Mouse (Mus musculus): ENCODE data around the gene Gm10718. TPM values are rescaled to one million over a fixed set of nuclear protein-coding genes. Genes with fewer than 3 reads are reported as not detected.
A peak's percentile ranks its signal among the peaks of the same experiment; 100 is the strongest.
"Not testable (repeated sequence)": the region's sequence is repeated elsewhere in the genome, so short reads cannot be mapped to it uniquely, and the experiment has no call there.

The Gm10718 gene
- polyA plus RNA-seq, 1 experiment from 2014 or later, result not detected

GRCm38 (mm10) chr9:3012054-3012621 lies 11.2 kb upstream of the Gm10718 start:
- not testable (repeated sequence) for H3K4me3 ChIP-seq (ENCODE audit: low read depth, low read length); ATAC-seq (ENCODE audit: low FRiP score)
- 91% methylated on average over 2 of the region's 7 CpGs for WGBS

GRCm38 (mm10) chr9:3012733-3013279 lies 10.5 kb upstream of the Gm10718 start, which contains the start of gene Gm10721:
Gene Gm10721 (plus strand): TSS chr9:3013140.
- peak; percentile 58 for ATAC-seq (ENCODE audit: low FRiP score)

More at GRCm38 (mm10) chr9:3012054-3012621, 11.2 kb upstream of the Gm10718 start:
- not testable (repeated sequence) for H3K4me1 ChIP-seq (ENCODE audit: control insufficient read depth, insufficient read depth, low read length); H3K27ac ChIP-seq (ENCODE audit: low read depth, low read length); H3K4me2 ChIP-seq; H3K27me3 ChIP-seq (ENCODE audit: control insufficient read depth, insufficient read depth, low read length); H3K9ac ChIP-seq (ENCODE audit: low read length); H3K9me3 ChIP-seq (ENCODE audit: control insufficient read depth, low read length); DNase-seq (ENCODE audit: low spot score, missing footprints); H3K36me3 ChIP-seq (ENCODE audit: control insufficient read depth, insufficient read depth, low read length)

DNA sequence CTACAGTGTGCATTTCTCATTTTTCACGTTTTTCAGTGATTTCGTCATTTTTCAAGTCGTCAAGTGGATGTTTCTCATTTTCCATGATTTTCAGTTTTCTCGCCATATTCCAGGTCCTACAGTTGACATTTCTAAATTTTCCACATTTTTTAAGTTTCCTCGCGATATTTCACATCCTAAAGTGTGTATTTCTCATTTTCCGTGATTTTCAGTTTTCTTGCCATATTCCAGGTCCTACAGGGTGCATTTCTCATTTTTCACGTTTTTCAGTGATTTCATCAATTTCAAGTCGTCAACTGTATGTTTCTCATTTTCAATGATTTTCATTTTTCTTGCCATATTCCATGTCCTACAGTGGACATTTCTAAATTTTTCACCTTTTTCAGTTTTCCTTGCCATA lies 8.0 kb upstream of the Gm10718 start, which contains the start of gene Gm10720:
Gene Gm10720 (plus strand): TSS at position 301 of the 400 bp plus-strand sequence.
- not testable (repeated sequence) for DNase-seq (ENCODE audit: low spot score, missing footprints); H3K4me2 ChIP-seq; H3K27me3 ChIP-seq (ENCODE audit: control insufficient read depth, insufficient read depth, low read length); H3K36me3 ChIP-seq (ENCODE audit: control insufficient read depth, insufficient read depth, low read length); H3K4me3 ChIP-seq (ENCODE audit: low read depth, low read length); H3K27ac ChIP-seq (ENCODE audit: low read depth, low read length); H3K4me1 ChIP-seq (ENCODE audit: control insufficient read depth, insufficient read depth, low read length); H3K9me3 ChIP-seq (ENCODE audit: control insufficient read depth, low read length); ATAC-seq (ENCODE audit: low FRiP score); H3K9ac ChIP-seq (ENCODE audit: low read length)
- 55% methylated on average over 4 of the region's 9 CpGs for WGBS

More at GRCm38 (mm10) chr9:3012733-3013279, 10.5 kb upstream of the Gm10718 start, which contains the start of gene Gm10721:
- not testable (repeated sequence) for H3K4me2 ChIP-seq; H3K27ac ChIP-seq (ENCODE audit: low read depth, low read length); H3K9ac ChIP-seq (ENCODE audit: low read length); DNase-seq (ENCODE audit: low spot score, missing footprints); H3K36me3 ChIP-seq (ENCODE audit: control insufficient read depth, insufficient read depth, low read length); H3K9me3 ChIP-seq (ENCODE audit: control insufficient read depth, low read length); H3K4me1 ChIP-seq (ENCODE audit: control insufficient read depth, insufficient read depth, low read length); H3K27me3 ChIP-seq (ENCODE audit: control insufficient read depth, insufficient read depth, low read length); H3K4me3 ChIP-seq (ENCODE audit: low read depth, low read length)
- no CpG with 5 or more reads among the region's 11 CpGs for WGBS

- 78% methylated on average over 4 of the region's 6 CpGs for WGBS
- DNase-seq (ENCODE audit: low spot score, missing footprints); H3K4me2 ChIP-seq; H3K27ac ChIP-seq (ENCODE audit: low read depth, low read length); H3K4me1 ChIP-seq (ENCODE audit: control insufficient read depth, insufficient read depth, low read length); H3K4me3 ChIP-seq (ENCODE audit: low read depth, low read length); H3K9me3 ChIP-seq (ENCODE audit: control insufficient read depth, low read length); H3K27me3 ChIP-seq (ENCODE audit: control insufficient read depth, insufficient read depth, low read length); ATAC-seq (ENCODE audit: low FRiP score); H3K36me3 ChIP-seq (ENCODE audit: control insufficient read depth, insufficient read depth, low read length); H3K9ac ChIP-seq (ENCODE audit: low read length): not testable (repeated sequence)
These were observed 7.5 kb upstream of the Gm10718 start for GRCm38 (mm10) chr9:3015896-3016295.

DNA sequence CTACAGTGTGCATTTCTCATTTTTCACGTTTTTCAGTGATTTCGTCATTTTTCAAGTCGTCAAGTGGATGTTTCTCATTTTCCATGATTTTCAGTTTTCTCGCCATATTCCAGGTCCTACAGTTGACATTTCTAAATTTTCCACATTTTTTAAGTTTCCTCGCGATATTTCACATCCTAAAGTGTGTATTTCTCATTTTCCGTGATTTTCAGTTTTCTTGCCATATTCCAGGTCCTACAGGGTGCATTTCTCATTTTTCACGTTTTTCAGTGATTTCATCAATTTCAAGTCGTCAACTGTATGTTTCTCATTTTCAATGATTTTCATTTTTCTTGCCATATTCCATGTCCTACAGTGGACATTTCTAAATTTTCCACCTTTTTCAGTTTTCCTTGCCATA lies 6.2 kb upstream of the Gm10718 start, which contains the start of gene Gm10719:
Gene Gm10719 (plus strand): TSS at position 301 of the 400 bp plus-strand sequence.
- not testable (repeated sequence) for H3K27ac ChIP-seq (ENCODE audit: low read depth, low read length); H3K27me3 ChIP-seq (ENCODE audit: control insufficient read depth, insufficient read depth, low read length); H3K4me2 ChIP-seq; DNase-seq (ENCODE audit: low spot score, missing footprints); H3K9ac ChIP-seq (ENCODE audit: low read length); H3K4me1 ChIP-seq (ENCODE audit: control insufficient read depth, insufficient read depth, low read length); ATAC-seq (ENCODE audit: low FRiP score); H3K4me3 ChIP-seq (ENCODE audit: low read depth, low read length); H3K9me3 ChIP-seq (ENCODE audit: control insufficient read depth, low read length); H3K36me3 ChIP-seq (ENCODE audit: control insufficient read depth, insufficient read depth, low read length)
- WGBS, result no CpG with 5 or more reads among the region's 9 CpGs

GRCm38 (mm10) chr9:3018944-3019343 lies 4.4 kb upstream of the Gm10718 start:
- H3K27me3 ChIP-seq (ENCODE audit: control insufficient read depth, insufficient read depth, low read length); H3K4me1 ChIP-seq (ENCODE audit: control insufficient read depth, insufficient read depth, low read length); H3K36me3 ChIP-seq (ENCODE audit: control insufficient read depth, insufficient read depth, low read length); H3K4me2 ChIP-seq; H3K9ac ChIP-seq (ENCODE audit: low read length); H3K9me3 ChIP-seq (ENCODE audit: control insufficient read depth, low read length); ATAC-seq (ENCODE audit: low FRiP score); H3K27ac ChIP-seq (ENCODE audit: low read depth, low read length); H3K4me3 ChIP-seq (ENCODE audit: low read depth, low read length); DNase-seq (ENCODE audit: low spot score, missing footprints): not testable (repeated sequence)
- WGBS, result 63% methylated on average over 9 of the region's 9 CpGs

DNA sequence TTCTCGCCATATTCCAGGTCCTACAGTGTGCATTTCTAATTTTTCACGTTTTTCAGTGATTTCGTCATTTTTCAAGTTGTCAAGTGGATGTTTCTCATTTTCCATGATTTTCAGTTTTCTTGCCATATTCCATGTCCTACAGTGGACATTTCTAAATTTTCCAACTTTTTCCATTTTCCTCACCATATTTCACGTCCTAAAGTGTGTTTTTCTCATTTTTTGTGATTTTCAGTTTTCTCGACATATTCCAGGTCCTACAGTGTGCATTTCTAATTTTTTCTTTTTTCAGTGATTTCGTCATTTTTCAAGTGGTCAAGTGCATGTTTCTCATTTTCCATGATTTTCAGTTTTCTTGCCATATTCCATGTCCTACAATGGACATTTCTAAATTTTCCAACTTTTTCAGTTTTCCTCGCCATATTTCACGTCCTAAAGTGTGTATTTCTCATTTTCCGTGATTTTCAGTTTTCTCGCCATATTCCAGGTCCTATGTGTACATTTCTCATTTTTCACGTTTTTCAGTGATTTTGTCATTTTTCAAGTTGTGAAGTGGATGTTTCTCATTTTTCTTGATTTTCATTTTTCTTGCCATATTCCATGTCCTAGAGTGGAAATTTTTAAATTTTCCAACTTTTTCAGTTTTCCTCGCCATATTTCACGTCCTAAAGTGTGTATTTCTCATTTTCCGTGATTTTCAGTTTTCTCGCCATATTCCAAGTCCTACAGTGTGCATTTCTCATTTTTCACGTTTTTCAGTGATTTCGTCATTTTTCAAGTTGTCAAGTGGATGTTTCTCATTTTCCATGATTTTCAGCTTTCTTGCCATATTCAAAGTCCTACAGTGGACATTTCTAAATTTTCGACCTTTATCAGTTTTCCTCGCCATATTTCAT lies 3.3 kb upstream of the Gm10718 start:
- not testable (repeated sequence) for H3K9me3 ChIP-seq (ENCODE audit: control insufficient read depth, low read length); H3K4me2 ChIP-seq; H3K4me3 ChIP-seq (ENCODE audit: low read depth, low read length); H3K27ac ChIP-seq (ENCODE audit: low read depth, low read length); H3K9ac ChIP-seq (ENCODE audit: low read length); H3K27me3 ChIP-seq (ENCODE audit: control insufficient read depth, insufficient read depth, low read length); H3K36me3 ChIP-seq (ENCODE audit: control insufficient read depth, insufficient read depth, low read length); DNase-seq (ENCODE audit: low spot score, missing footprints); H3K4me1 ChIP-seq (ENCODE audit: control insufficient read depth, insufficient read depth, low read length)
- WGBS, result 75% methylated on average over 11 of the region's 19 CpGs
- ATAC-seq (ENCODE audit: low FRiP score), result peak; percentile 60

GRCm38 (mm10) chr9:3022316-3023008 lies 885 bp upstream of the Gm10718 start:
- H3K4me2 ChIP-seq; H3K27ac ChIP-seq (ENCODE audit: low read depth, low read length); H3K9ac ChIP-seq (ENCODE audit: low read length); H3K4me1 ChIP-seq (ENCODE audit: control insufficient read depth, insufficient read depth, low read length); H3K27me3 ChIP-seq (ENCODE audit: control insufficient read depth, insufficient read depth, low read length); ATAC-seq (ENCODE audit: low FRiP score); H3K36me3 ChIP-seq (ENCODE audit: control insufficient read depth, insufficient read depth, low read length); H3K9me3 ChIP-seq (ENCODE audit: control insufficient read depth, low read length); H3K4me3 ChIP-seq (ENCODE audit: low read depth, low read length): not testable (repeated sequence)
- 68% methylated on average over 9 of the region's 13 CpGs for WGBS
- peak; percentile 84 for DNase-seq (ENCODE audit: low spot score, missing footprints)

Measured in midbrain, embryonic 11.5 days (tissue).